Mouse (Mus musculus): Measurements from ENCODE around the gene Ulk1. TPM values are rescaled to one million over a fixed set of nuclear protein-coding genes. Genes with fewer than 3 reads are reported as not detected.
"Not testable (repeated sequence)": the region's sequence is repeated elsewhere in the genome, so short reads cannot be mapped to it uniquely, and the experiment has no call there.

The Ulk1 gene
- total RNA-seq (2022): 10 to 100 TPM; 63.1 to 99.8 (median 73.6) TPM

GRCm38 (mm10) chr5:110809667-110810325 lies at the start of gene Ulk1:
Ulk1 (minus strand) TSS chr5:110810097.
- peak; percentile 99 for DNase-seq (ENCODE audit: low spot score)

GRCm38 (mm10) chr5:110859013-110859650 lies 49.2 kb upstream of the Ulk1 start:
- peak; percentile 89 for DNase-seq (ENCODE audit: low spot score)

GRCm38 (mm10) chr5:110857091-110857490 lies 47.2 kb upstream of the Ulk1 start:
- DNase-seq (ENCODE audit: low spot score): peak; percentile 76

GRCm38 (mm10) chr5:110852990-110853389 lies 43.1 kb upstream of the Ulk1 start:
- no peak for DNase-seq (ENCODE audit: low spot score)

- DNase-seq (ENCODE audit: low spot score): no peak
These were observed 31.4 kb upstream of the Ulk1 start for GRCm38 (mm10) chr5:110841046-110841862.

- peak; percentile 45 for DNase-seq (ENCODE audit: low spot score)
These were observed 30.6 kb upstream of the Ulk1 start for GRCm38 (mm10) chr5:110840465-110840864.

GRCm38 (mm10) chr5:110839678-110840365 lies 29.9 kb upstream of the Ulk1 start, which contains the start of the genes Hscb and Chek2:
Hscb (minus strand) TSS chr5:110839777.
Chek2 (plus strand) TSS chr5:110839979.
- DNase-seq (ENCODE audit: low spot score): peak; percentile 99

GRCm38 (mm10) chr5:110839038-110839677 lies 29.3 kb upstream of the Ulk1 start:
- no peak for DNase-seq (ENCODE audit: low spot score)

- DNase-seq (ENCODE audit: low spot score): not testable (repeated sequence)
These were observed 28.1 kb upstream of the Ulk1 start for GRCm38 (mm10) chr5:110838016-110838415.

- DNase-seq (ENCODE audit: low spot score): peak; percentile 62
These were observed 26.1 kb upstream of the Ulk1 start for GRCm38 (mm10) chr5:110835959-110836358.

- no peak for DNase-seq (ENCODE audit: low spot score)
These were observed 21.3 kb upstream of the Ulk1 start for GRCm38 (mm10) chr5:110831036-110831720.

GRCm38 (mm10) chr5:110827576-110827975 lies 17.7 kb upstream of the Ulk1 start:
- DNase-seq (ENCODE audit: low spot score): no peak

- no peak for DNase-seq (ENCODE audit: low spot score)
These were observed 17.0 kb upstream of the Ulk1 start for GRCm38 (mm10) chr5:110826781-110827495.

GRCm38 (mm10) chr5:110824421-110824820 lies 14.5 kb upstream of the Ulk1 start:
- no peak for DNase-seq (ENCODE audit: low spot score)

- DNase-seq (ENCODE audit: low spot score): peak; percentile 26
These were observed 853 bp downstream of the Ulk1 start for GRCm38 (mm10) chr5:110808821-110809666.

GRCm38 (mm10) chr5:110808061-110808631 lies 1.8 kb downstream of the Ulk1 start:
- peak; percentile 92 for DNase-seq (ENCODE audit: low spot score)

GRCm38 (mm10) chr5:110807453-110807852 lies 2.4 kb downstream of the Ulk1 start:
- DNase-seq (ENCODE audit: low spot score): no peak

GRCm38 (mm10) chr5:110806676-110807075 lies 3.2 kb downstream of the Ulk1 start:
- peak; percentile 48 for DNase-seq (ENCODE audit: low spot score)

GRCm38 (mm10) chr5:110806154-110806553 lies 3.7 kb downstream of the Ulk1 start:
- DNase-seq (ENCODE audit: low spot score): no peak
